Mouse (Mus musculus) limb, embryonic 10.5 days (tissue): Measurements from ENCODE around the gene Cldn10. TPM values are rescaled to one million over a fixed set of nuclear protein-coding genes. Genes with fewer than 3 reads are reported as not detected.

Source experiments
- DNase-seq: peaks from one replicate; pipeline ENCODE4 v3.0.0-alpha.2; 2017; ENCODE audit warnings: low spot score
- H3K27ac ChIP-seq: fragments of 300-500 bp; sonication (generic); 2 replicates; pipeline ENCODE4 v1.5.1; 2016; ENCODE audit warnings: mild to moderate bottlenecking
- H3K27me3 ChIP-seq: fragments of 300-500 bp; sonication (generic); 2 replicates; pipeline ENCODE4 v1.6.1; 2016; ENCODE audit warnings: low read depth, mild to moderate bottlenecking; ENCODE audit not compliant: poor library complexity, severe bottlenecking
- H3K36me3 ChIP-seq: fragments of 300-500 bp; sonication (generic); 2 replicates; pipeline ENCODE4 v1.6.1; 2016; ENCODE audit warnings: mild to moderate bottlenecking, moderate library complexity
- H3K4me1 ChIP-seq: fragments of 300-500 bp; sonication (generic); 2 replicates; pipeline ENCODE4 v1.6.1; 2016
- H3K4me3 ChIP-seq: fragments of 300-500 bp; sonication (generic); 2 replicates; pipeline ENCODE4 v1.5.1; 2016; ENCODE audit warnings: mild to moderate bottlenecking, moderate library complexity
- H3K9me3 ChIP-seq: fragments of 300-500 bp; sonication (generic); replicated peaks from 2 replicates; pipeline ENCODE4 v1.6.1; 2016; ENCODE audit warnings: mild to moderate bottlenecking
- WGBS: fragments of 180-500 bp; shearing (Covaris S2); methylation state at CpG from one replicate; pipeline ENCODE4 v1.1.7; 2016; 5-methylcytosine and 5-hydroxymethylcytosine counted together
- polyA plus RNA-seq: library from polyadenylated mRNA; unstranded; fragments of >200 nt; fragmentation: Nextera tagmentation; extraction: Ambion mirVana; gene quantifications from 2 replicates; pipeline ENCODE4 v1.2.1, GENCODE M21; 2016

The Cldn10 gene
- polyA plus RNA-seq, 1 experiment from 2014 or later = 1.4 TPM

- no peaks in the 10 kb centered on the region for H3K36me3 ChIP-seq
- H3K27ac ChIP-seq = no peak overlapping the region
- H3K4me3 ChIP-seq = no peak overlapping the region
- H3K4me1 ChIP-seq = no peaks in the 10 kb centered on the region
- DNase-seq = no peak
- no peaks in the 10 kb centered on the region for H3K9me3 ChIP-seq
- 85% methylated on average over 5 of the region's 5 CpGs for WGBS
- H3K27me3 ChIP-seq = peaks cover 29% of the 10 kb centered on the region
These were observed 21.3 kb upstream of the Cldn10 start for GRCm38 (mm10) chr14:118766368-118766767.

DNA sequence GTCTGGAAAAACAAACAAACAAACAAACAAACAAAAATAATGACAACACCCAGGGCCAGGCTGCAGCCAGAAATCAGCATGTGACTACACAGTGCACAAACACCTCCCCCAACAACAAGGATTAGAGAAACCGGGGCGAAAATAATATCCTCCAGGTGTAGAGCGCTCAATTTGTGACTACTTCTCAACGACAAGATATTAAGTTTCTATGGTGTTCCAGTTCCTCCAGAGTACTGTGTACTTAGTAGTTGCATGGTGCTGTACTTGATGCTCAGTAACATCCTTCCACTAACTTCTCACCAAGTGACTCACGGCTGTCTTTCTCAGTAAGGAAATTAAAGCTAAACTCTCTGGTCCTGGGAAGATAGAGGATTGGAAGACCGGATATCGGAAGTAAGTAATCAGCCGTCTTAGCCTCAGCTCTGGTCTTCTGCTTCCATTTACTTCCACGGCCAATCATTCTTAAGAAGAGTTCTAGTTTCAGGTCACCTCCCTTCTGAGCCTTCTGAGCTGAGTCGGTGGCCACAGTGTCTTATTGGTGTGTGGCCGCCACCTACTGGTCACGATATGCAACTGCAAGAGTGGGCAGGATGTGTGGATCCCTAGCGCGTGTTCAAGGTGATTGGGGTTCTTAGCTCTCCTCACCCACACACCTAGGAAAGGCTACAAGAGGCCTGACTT is 19.9 kb upstream of the Cldn10 start:
- Histone ChIP-seq H3K36me3 (no peaks in the 10 kb centered on the region), H3K27ac (no peak overlapping the region), H3K4me1 (no peaks in the 10 kb centered on the region), H3K4me3 (no peak overlapping the region), H3K9me3 (no peaks in the 10 kb centered on the region), H3K27me3 (peaks cover 29% of the 10 kb centered on the region)
- WGBS = 32% methylated on average over 14 of the region's 14 CpGs
- peak; percentile 82 for DNase-seq

- no peak for DNase-seq
- WGBS = 61% methylated on average over 17 of the region's 17 CpGs
- no peaks in the 10 kb centered on the region for H3K36me3 ChIP-seq
- no peak overlapping the region for H3K27ac ChIP-seq
- H3K4me1 ChIP-seq = no peaks in the 10 kb centered on the region
- peaks cover 29% of the 10 kb centered on the region for H3K27me3 ChIP-seq
- H3K4me3 ChIP-seq = no peak overlapping the region
- H3K9me3 ChIP-seq = no peaks in the 10 kb centered on the region
These were observed 19.4 kb upstream of the Cldn10 start for GRCm38 (mm10) chr14:118768354-118768713.

DNA sequence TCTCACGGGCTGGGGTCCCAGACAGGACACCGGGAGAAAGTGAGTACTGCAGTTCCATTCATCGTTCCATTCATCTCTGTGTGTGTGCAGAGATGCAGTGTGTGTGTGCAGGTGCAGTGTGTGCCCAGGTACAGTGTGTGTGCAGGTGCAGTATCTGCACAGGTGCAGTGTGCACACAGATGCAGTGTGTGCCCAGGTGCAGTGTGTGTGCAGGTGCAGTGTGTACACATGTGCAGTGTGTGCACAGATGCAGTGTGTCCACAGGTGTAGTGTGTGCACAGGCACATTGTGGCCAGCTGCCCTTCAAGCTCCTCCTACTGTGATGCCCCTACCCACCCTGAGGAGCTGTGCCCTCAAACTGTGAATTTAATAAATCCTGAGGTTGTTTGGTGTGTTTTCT is 14.0 kb upstream of the Cldn10 start:
- DNase-seq = no peak
- Histone ChIP-seq H3K4me3 (no peak overlapping the region), H3K4me1 (no peaks in the 10 kb centered on the region), H3K9me3 (no peaks in the 10 kb centered on the region), H3K27me3 (peaks cover 12% of the 10 kb centered on the region), H3K36me3 (no peaks in the 10 kb centered on the region), H3K27ac (no peak overlapping the region)
- WGBS = 90% methylated on average over 3 of the region's 3 CpGs

GRCm38 (mm10) chr14:118774507-118775428 is 12.9 kb upstream of the Cldn10 start:
- Histone ChIP-seq H3K36me3 (no peaks in the 10 kb centered on the region), H3K9me3 (no peaks in the 10 kb centered on the region), H3K27me3 (peaks cover under 1% of the 10 kb centered on the region; the same call in 1 of the 2 replicates), H3K27ac (no peak overlapping the region), H3K4me1 (no peaks in the 10 kb centered on the region), H3K4me3 (no peak overlapping the region)
- 86% methylated on average over 12 of the region's 12 CpGs for WGBS
- no peak for DNase-seq

DNA sequence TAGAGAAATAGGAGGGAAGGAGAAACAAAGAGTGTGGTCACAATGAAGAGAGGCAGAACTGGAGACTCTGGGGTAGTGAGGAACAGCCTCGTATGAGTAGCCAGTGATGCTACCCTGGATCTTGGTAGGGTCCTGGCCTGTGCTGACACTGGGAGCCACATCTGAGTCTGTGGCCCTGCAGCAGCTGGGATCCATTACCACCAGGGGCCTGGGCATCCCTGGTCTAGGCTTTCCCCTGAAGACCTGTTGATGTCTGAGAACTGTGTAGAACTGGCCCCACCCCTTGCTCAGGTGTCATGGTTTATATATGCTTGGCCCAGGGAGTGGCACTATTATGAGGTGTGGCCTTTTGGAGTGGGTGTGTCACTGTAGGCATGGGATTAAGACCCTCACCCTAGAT is 12.2 kb upstream of the Cldn10 start:
- no peaks in the 10 kb centered on the region for H3K4me1 ChIP-seq
- H3K27me3 ChIP-seq = no peaks in the 10 kb centered on the region
- 82% methylated on average over 1 of the region's 1 CpGs for WGBS
- no peak overlapping the region for H3K4me3 ChIP-seq
- DNase-seq = no peak
- no peaks in the 10 kb centered on the region for H3K9me3 ChIP-seq
- no peaks in the 10 kb centered on the region for H3K36me3 ChIP-seq
- H3K27ac ChIP-seq = no peak overlapping the region

DNA sequence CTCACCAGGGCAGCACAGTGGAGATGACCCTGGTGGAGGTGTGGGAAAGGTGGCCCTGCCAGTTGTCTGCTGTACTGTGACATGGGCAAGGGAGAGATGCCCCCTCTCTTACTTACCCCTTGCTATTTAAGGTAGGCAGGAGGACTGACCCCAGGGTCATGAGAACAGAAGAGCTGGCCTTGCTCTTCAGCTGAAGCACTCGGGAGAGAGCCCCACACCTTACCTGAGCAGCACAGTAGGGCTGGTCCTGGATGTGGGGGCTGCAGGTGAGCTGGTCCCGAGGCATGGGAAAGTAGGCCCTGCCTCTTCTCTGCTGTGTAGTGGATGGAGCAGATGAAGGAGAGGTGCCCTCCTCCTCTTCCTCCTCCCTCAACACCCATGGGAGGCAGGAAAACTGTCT is 11.3 kb upstream of the Cldn10 start:
- 82% methylated on average over 2 of the region's 2 CpGs for WGBS
- H3K27me3 ChIP-seq = 0 out of 2 replicates have a peak, but pooled peaks cover under 1% of the 10 kb centered on the region
- no peaks in the 10 kb centered on the region for H3K4me1 ChIP-seq
- H3K27ac ChIP-seq = no peak overlapping the region
- no peak for DNase-seq
- H3K4me3 ChIP-seq = no peak overlapping the region
- H3K36me3 ChIP-seq = no peaks in the 10 kb centered on the region
- H3K9me3 ChIP-seq = no peaks in the 10 kb centered on the region

- Histone ChIP-seq H3K4me1 (no peaks in the 10 kb centered on the region), H3K9me3 (no peaks in the 10 kb centered on the region), H3K36me3 (no peaks in the 10 kb centered on the region), H3K27me3 (0 out of 2 replicates have a peak, but pooled peaks cover 10% of the 10 kb centered on the region), H3K27ac (no peak overlapping the region), H3K4me3 (no peak overlapping the region)
- 88% methylated on average over 4 of the region's 4 CpGs for WGBS
- no peak for DNase-seq
These were observed 10.2 kb upstream of the Cldn10 start for GRCm38 (mm10) chr14:118777478-118777877.

DNA sequence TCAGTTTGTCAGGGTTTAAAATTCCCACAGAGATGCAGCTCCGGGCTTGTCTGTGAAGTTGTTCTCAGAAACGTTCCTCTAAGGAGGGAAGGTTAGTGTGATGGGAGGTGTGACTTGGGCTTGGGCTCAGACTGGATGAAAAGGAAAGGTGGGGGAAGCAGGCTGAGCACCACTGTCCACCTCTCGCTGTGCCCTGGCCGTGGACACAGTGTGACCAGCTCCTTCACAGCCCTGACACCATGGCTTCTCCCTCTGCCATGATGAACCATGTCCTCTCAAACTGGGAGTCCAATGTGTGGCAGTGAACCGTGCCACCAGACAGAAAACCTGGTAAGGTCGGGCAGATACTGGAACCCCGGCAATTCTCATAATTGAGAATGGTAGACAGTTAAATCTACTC is 6.1 kb upstream of the Cldn10 start:
- Histone ChIP-seq H3K9me3 (no peaks in the 10 kb centered on the region), H3K4me1 (peaks cover 21% of the 10 kb centered on the region), H3K27ac (no peak overlapping the region), H3K27me3 (0 out of 2 replicates have a peak, but pooled peaks cover 10% of the 10 kb centered on the region), H3K4me3 (no peak overlapping the region), H3K36me3 (no peaks in the 10 kb centered on the region)
- DNase-seq = no peak
- 86% methylated on average over 7 of the region's 7 CpGs for WGBS

DNA sequence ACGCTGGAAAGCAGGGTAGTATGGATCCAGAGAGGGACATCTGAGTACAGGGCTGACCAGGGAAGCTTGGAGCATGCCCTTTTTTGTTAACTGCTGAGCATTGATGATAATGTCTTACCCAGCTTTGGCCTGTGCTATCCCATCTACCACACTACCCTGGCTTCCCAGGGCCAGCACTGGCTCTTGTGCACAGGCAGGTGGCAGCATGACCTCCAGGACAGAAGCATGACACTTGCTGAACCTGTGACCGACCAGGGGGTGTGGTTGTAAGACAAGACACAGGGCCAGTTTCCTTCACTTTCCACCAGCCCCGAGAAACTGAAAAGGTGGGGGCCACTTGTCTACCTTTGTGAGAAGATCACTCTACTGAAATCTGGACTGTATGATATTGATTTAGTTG is 5.5 kb upstream of the Cldn10 start:
- DNase-seq = no peak
- peaks cover 21% of the 10 kb centered on the region for H3K4me1 ChIP-seq
- H3K9me3 ChIP-seq = no peaks in the 10 kb centered on the region
- H3K4me3 ChIP-seq = no peak overlapping the region
- H3K36me3 ChIP-seq = no peaks in the 10 kb centered on the region
- 70% methylated on average over 3 of the region's 3 CpGs for WGBS
- no peak overlapping the region for H3K27ac ChIP-seq
- 0 out of 2 replicates have a peak, but pooled peaks cover 10% of the 10 kb centered on the region for H3K27me3 ChIP-seq

- Histone ChIP-seq H3K27me3 (0 out of 2 replicates have a peak, but pooled peaks cover 10% of the 10 kb centered on the region), H3K36me3 (no peaks in the 10 kb centered on the region), H3K4me1 (peaks cover 21% of the 10 kb centered on the region), H3K9me3 (no peaks in the 10 kb centered on the region), H3K27ac (peak overlapping the region; percentile 54; the same call in 1 of the 2 replicates), H3K4me3 (no peak overlapping the region)
- DNase-seq = peak; percentile 42
- 59% methylated on average over 17 of the region's 17 CpGs for WGBS
These were observed 4.3 kb upstream of the Cldn10 start for GRCm38 (mm10) chr14:118783326-118783935.

GRCm38 (mm10) chr14:118790217-118790616 is 2.5 kb downstream of the Cldn10 start:
- DNase-seq = no peak
- no peaks in the 10 kb centered on the region for H3K27me3 ChIP-seq

DNA sequence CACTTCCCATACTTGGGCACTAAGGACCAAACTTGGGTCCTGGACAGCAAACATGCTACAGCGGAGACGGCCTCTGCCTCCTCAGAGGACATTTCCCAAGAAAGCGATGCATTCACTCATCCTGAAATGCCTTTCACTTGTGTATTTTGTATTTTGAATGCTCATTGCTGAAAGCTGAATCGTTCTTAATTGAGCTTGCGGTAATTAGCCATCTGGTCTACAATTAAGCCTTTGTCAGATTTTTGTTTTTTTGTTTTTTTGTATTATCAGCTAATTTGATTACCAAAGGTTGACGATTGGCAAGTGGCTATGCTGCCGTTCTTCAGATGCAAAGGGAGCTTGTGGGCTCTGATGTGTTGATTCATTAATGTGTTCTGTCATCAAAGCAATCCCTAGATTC is 5.2 kb downstream of the Cldn10 start:
- WGBS = 94% methylated on average over 7 of the region's 7 CpGs
- Histone ChIP-seq H3K4me3 (no peak overlapping the region), H3K4me1 (peaks cover 11% of the 10 kb centered on the region), H3K9me3 (no peaks in the 10 kb centered on the region), H3K27me3 (0 out of 2 replicates have a peak, but pooled peaks cover 3% of the 10 kb centered on the region), H3K27ac (no peak overlapping the region), H3K36me3 (no peaks in the 10 kb centered on the region)
- no peak for DNase-seq

More at GRCm38 (mm10) chr14:118790217-118790616, 2.5 kb downstream of the Cldn10 start:
- H3K9me3 ChIP-seq = no peaks in the 10 kb centered on the region
- no peak overlapping the region for H3K4me3 ChIP-seq
- H3K4me1 ChIP-seq = no peaks in the 10 kb centered on the region
- 87% methylated on average over 4 of the region's 4 CpGs for WGBS
- no peak overlapping the region for H3K27ac ChIP-seq
- no peaks in the 10 kb centered on the region for H3K36me3 ChIP-seq
